Mouse (Mus musculus) naive thymus-derived CD4-positive, alpha-beta T cell, adult 2 months (primary cell): ENCODE measurements around the gene St3gal4.

Experiments
- DNase-seq: peaks from one replicate; pipeline ENCODE4 v3.0.0-alpha.2; 2011; ENCODE audit warnings: low read depth

St3gal4 gene

GRCm38 (mm10) chr9:35007697-35008341 is 111.2 kb downstream of the St3gal4 start:
- no peak for DNase-seq

- no peak for DNase-seq
Measured at GRCm38 (mm10) chr9:35004113-35004512, 115.0 kb downstream of the St3gal4 start.

GRCm38 (mm10) chr9:34997880-34998865 is 120.9 kb downstream of the St3gal4 start:
- DNase-seq, result no peak
